Mouse (Mus musculus): Measurements from ENCODE around the gene Pik3r2. TPM values are rescaled to one million over a fixed set of nuclear protein-coding genes. Genes with fewer than 3 reads are reported as not detected.
"Not testable (repeated sequence)": the region's sequence is repeated elsewhere in the genome, so short reads cannot be mapped to it uniquely, and the experiment has no call there.

Pik3r2 gene
- polyA plus RNA-seq (2016; fragmentation: Nextera tagmentation; extraction: Ambion mirVana) = 73.4 and 74.6 TPM in 2 replicates

DNA sequence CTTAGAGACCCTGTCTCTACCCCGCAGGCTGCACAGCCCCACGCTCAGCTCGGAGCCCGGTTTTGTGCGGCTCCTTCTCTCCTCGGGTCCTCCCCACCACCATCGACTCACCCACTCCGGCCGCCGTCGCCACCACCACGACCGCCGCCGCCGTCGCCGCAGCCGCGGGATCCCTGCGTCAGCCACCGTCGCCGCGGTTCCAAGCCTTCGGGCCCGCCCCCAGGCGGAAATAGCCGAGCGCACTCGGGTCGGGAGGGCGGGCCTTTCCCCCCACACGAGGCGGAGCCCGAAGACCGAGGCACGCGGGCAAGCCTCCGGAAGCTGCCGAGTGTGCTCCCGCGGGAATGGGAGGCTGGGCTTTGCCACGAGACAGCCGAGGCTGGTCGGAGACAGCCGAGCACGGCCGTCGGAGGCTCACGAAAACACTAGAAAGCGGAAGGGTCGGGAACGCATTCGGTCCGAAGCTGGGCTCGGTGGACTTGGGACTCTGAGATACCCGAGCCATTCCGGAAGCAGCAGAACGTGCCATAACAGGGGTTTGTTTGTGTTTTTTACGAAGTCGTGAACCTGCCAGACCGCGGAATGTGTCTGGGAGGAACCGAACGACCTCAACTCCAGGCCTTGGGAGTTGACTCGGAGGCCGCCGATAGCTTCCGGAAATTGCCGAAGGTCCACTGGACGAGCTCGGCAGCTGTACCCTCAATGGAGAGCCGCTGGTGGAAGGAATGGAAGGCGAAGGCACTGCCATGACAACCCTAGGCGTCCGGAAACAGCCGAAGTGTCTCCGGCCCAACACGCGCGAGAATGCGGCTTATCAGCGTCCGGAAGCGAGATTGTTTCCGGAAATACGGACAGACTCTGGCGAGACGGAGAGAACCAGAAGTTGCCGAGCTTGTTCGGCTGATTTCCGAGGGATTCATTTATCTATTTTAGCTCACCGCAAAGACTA is at the start of gene Pik3r2:
TSS of gene Pik3r2 (minus strand) at position 218 of the 949 bp plus-strand sequence.
- Histone ChIP-seq H3K4me1 (peaks cover 38% of the 10 kb centered on the region), H3K4me3 (peak within 1 kb of the TSS; percentile 81)

DNA sequence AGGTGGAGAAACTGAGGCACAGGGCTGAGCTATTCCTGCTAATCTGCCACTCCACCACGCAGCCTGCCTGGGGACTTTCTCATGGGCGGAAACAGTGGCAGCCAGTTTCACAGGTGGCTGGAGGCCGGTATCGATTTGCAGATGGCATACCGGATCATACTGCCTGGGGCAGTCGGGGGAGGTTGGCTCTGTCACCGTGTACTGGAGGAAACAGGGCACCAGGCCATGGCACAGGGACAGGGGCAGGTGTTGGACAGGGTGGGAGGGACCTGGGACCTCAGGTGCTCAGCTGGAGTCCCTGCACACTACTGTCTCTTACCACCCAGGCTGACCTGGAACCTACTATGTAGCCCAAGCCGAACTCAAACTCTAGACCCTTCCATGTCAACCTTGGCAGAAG is 49.3 kb upstream of the Pik3r2 start:
- Histone ChIP-seq H3K9ac (replicated peaks) (no peak overlapping the region), H3K4me2 (replicated peaks) (no peak overlapping the region), H3K9me3 (no peaks in the 10 kb centered on the region), H3K4me1 (no peaks in the 10 kb centered on the region), H3K36me3 (no peaks in the 10 kb centered on the region), H3K4me3 (no peak overlapping the region), H3K27ac (replicated peaks) (no peak overlapping the region), H3K27me3 (peaks cover 17% of the 10 kb centered on the region)
- 86% methylated on average over 8 of the region's 8 CpGs for WGBS
- ATAC-seq (ENCODE audit: low FRiP score, low read depth) = no peak

More for the DNA sequence above, at the start of gene Pik3r2:
- Histone ChIP-seq H3K36me3 (peaks cover 66% of the 10 kb centered on the region), H3K9me3 (no peaks in the 10 kb centered on the region), H3K4me2 (replicated peaks) (peak within 1 kb of the TSS; percentile 91), H3K27me3 (no peaks in the 10 kb centered on the region), H3K27ac (replicated peaks) (peak within 1 kb of the TSS; percentile 97), H3K9ac (replicated peaks) (peak within 1 kb of the TSS; percentile 96)
- peak; percentile 92 for ATAC-seq (ENCODE audit: low FRiP score, low read depth)
- WGBS = under 1% methylated on average over 94 of the region's 94 CpGs

DNA sequence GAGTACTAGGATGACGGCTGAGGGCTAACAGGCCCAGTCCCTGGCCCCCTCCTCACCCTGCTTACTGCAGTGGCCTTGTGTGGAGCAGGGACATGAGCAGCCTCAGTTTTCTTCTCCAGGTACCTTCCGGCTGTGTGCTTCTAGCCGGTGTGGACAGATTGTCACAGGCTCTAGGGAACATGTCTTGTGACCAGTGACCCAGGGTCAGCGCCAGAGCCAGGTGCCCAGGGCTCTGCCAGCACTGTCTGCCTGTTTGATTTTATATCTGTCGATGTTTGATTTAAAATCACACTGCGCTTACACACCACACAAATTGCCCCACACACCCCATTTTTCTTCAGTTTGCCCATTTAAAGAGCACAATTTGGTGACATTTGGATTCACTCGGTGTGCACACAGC is 47.3 kb upstream of the Pik3r2 start:
- H3K9ac ChIP-seq (replicated peaks) = no peak overlapping the region
- H3K4me1 ChIP-seq = no peaks in the 10 kb centered on the region
- H3K4me2 ChIP-seq (replicated peaks) = no peak overlapping the region
- 86% methylated on average over 7 of the region's 7 CpGs for WGBS
- peaks cover 37% of the 10 kb centered on the region for H3K27me3 ChIP-seq
- ATAC-seq (ENCODE audit: low FRiP score, low read depth) = no peak
- H3K27ac ChIP-seq (replicated peaks) = no peak overlapping the region
- no peak overlapping the region for H3K4me3 ChIP-seq
- no peaks in the 10 kb centered on the region for H3K36me3 ChIP-seq
- H3K9me3 ChIP-seq = peaks cover 1% of the 10 kb centered on the region; the same call in 1 of the 2 replicates

DNA sequence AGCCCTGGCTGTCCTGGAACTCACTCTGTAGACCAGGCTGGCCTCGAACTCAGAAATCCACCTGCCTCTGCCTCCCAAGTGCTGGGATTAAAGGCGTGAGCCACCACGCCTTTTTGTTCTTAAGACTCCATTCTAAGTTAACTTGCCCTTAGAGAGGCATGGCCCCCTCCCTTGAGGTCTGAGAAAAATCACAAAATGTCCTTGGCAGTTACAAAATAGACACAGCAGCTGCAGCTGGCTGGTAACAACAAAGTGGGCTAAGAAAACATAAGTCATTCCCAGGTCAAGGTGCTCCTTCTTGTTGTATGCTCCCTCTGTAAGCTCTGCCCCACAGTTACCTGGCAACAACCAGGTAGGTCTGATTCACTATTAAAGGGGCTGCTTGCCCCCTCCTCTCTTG is 46.1 kb upstream of the Pik3r2 start:
- not testable (repeated sequence) for H3K4me2 ChIP-seq (replicated peaks); H3K4me1 ChIP-seq; H3K36me3 ChIP-seq; H3K27ac ChIP-seq (replicated peaks); ATAC-seq (ENCODE audit: low FRiP score, low read depth); H3K9me3 ChIP-seq; H3K9ac ChIP-seq (replicated peaks); H3K4me3 ChIP-seq
- WGBS = 79% methylated on average over 3 of the region's 3 CpGs
- H3K27me3 ChIP-seq = peaks cover 41% of the 10 kb centered on the region

DNA sequence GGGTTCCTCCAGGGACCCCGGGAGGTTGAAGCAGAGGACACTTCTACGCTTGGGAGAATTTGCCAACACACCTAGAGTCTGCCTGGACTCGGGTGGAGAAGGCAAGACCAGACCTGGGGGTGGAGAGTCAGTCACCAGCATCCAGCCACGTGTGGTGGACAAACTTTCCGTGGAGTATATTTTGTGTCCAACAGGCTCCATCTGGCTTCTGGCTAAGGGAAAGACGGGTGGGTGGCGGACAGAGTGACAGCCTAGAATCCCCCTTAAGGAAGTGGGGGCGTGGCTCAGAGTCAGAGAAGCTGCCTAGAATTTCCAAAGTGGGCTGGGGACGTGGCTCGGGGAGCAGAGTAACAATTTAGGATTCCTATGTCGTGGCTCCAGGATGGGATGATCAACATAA is 45.5 kb upstream of the Pik3r2 start:
- Histone ChIP-seq H3K4me2 (replicated peaks) (no peak overlapping the region), H3K4me1 (peaks cover 2% of the 10 kb centered on the region; the same call in 1 of the 2 replicates), H3K27ac (replicated peaks) (no peak overlapping the region), H3K9me3 (peaks cover 6% of the 10 kb centered on the region; the same call in 1 of the 2 replicates), H3K27me3 (peaks cover 46% of the 10 kb centered on the region), H3K9ac (replicated peaks) (no peak overlapping the region), H3K4me3 (no peak overlapping the region), H3K36me3 (no peaks in the 10 kb centered on the region)
- 56% methylated on average over 11 of the region's 11 CpGs for WGBS
- no peak for ATAC-seq (ENCODE audit: low FRiP score, low read depth)

DNA sequence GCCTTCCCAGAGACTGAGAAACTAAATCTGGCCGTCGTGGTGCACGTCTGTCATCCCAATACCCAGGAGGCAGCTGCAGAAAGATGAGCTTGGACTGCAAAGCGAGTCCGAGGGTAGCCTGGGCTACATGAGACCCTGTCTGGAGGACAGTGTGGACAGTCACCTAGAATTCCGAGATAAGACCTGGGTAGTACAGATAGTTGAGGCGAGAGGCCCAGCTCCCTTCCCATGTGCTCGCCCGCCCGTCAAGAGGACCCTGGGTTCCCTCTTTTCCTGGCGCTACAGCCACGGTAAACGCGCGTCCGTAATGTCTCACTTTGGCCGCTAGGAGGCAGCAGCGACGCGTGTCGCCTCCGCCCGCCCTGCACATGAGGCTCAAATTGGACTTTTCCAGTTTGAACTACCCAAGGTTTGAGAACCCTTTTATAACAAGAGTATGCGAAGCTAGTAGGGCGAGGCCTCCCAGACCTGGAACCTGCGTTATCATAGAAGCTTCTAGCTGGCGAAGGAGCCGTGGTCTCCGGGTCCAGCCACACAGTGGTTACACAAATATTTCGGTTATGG is 45.0 kb upstream of the Pik3r2 start:
- Histone ChIP-seq H3K9ac (replicated peaks) (no peak overlapping the region), H3K4me2 (replicated peaks) (no peak overlapping the region), H3K9me3 (peaks cover 6% of the 10 kb centered on the region; the same call in 1 of the 2 replicates), H3K27me3 (peaks cover 51% of the 10 kb centered on the region), H3K36me3 (no peaks in the 10 kb centered on the region), H3K4me3 (no peak overlapping the region), H3K4me1 (peaks cover 7% of the 10 kb centered on the region), H3K27ac (replicated peaks) (no peak overlapping the region)
- 15% methylated on average over 30 of the region's 30 CpGs for WGBS
- ATAC-seq (ENCODE audit: low FRiP score, low read depth) = peak; percentile 39

DNA sequence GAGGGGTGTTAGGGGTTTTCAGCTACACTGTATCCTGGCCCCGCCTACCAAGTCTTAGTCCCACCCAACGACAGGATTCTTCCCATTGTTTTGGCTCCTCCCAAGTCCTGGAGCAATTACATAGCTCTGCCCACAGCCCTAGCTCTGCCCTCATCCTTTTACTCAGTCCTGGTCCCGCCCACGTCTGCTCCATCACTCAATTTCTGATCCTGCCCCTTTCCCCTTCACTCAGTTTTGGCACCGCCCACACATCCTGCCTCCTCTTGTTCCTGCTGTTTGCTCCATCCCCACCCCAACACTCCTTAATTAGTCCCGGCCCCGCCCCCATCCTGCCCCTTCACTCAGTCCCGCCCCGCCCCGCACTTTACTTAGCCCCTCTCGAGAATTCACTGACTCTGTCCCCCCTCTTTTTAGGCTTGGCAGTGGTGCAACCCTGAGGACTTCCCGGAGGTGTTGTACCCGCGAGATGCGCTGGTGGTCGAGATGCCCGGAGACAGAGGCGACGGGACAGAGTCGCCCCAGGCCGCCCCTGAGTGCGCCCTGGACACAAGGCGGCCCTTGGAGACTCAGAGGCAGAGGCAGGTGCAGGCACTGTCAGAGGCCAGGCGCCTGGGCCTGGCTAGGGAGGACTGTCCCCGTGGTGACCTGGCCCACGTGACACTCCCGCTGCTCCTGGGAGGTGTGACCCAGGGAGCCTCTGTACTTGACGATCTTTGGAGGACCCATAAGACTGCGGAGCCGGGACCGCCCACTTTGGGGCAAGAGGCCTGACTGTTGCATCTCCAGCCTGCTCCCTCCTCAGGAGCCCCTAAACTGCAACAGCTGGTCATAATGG is 43.8 kb upstream of the Pik3r2 start:
- no peak overlapping the region for H3K4me3 ChIP-seq
- no peak overlapping the region; the same call in 1 of the 2 replicates for H3K4me2 ChIP-seq (replicated peaks)
- no peaks in the 10 kb centered on the region for H3K36me3 ChIP-seq
- H3K27me3 ChIP-seq = peaks cover 62% of the 10 kb centered on the region
- peaks cover 7% of the 10 kb centered on the region for H3K4me1 ChIP-seq
- no peak overlapping the region for H3K27ac ChIP-seq (replicated peaks)
- 2% methylated on average over 31 of the region's 31 CpGs for WGBS
- no peak overlapping the region for H3K9ac ChIP-seq (replicated peaks)
- peaks cover 6% of the 10 kb centered on the region; the same call in 1 of the 2 replicates for H3K9me3 ChIP-seq
- ATAC-seq (ENCODE audit: low FRiP score, low read depth) = peak; percentile 70

DNA sequence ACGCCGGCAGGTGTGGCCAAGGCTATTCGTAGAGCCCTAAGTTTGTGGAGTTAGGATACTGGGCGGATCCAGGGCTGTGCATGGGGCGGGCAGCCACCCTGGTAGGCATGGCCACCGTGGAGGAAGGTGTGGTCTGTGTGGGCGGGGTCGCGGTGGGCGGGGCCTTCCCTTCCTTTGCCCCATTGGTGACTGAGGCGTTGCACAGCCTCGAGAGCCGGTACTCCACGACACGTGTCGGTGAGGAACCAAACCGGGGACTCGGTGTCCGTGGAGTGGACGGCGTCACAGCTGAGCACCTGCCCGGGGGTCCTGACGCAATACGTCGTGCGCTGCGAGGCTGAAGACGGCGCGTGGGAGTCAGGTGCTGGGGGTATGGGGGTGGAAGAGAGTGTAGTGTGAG is 40.2 kb upstream of the Pik3r2 start:
- peaks cover 81% of the 10 kb centered on the region for H3K27me3 ChIP-seq
- peak overlapping the region; percentile 28 for H3K4me2 ChIP-seq (replicated peaks)
- H3K4me1 ChIP-seq = peaks cover 7% of the 10 kb centered on the region
- WGBS = 10% methylated on average over 30 of the region's 30 CpGs
- H3K4me3 ChIP-seq = peak overlapping the region; percentile 15
- 0 out of 2 replicates have a peak overlapping the region, but pooled peaks have one; percentile 15 for H3K9ac ChIP-seq (replicated peaks)
- no peaks in the 10 kb centered on the region for H3K36me3 ChIP-seq
- H3K27ac ChIP-seq (replicated peaks) = no peak overlapping the region
- H3K9me3 ChIP-seq = peaks cover 6% of the 10 kb centered on the region; the same call in 1 of the 2 replicates
- no peak for ATAC-seq (ENCODE audit: low FRiP score, low read depth)

DNA sequence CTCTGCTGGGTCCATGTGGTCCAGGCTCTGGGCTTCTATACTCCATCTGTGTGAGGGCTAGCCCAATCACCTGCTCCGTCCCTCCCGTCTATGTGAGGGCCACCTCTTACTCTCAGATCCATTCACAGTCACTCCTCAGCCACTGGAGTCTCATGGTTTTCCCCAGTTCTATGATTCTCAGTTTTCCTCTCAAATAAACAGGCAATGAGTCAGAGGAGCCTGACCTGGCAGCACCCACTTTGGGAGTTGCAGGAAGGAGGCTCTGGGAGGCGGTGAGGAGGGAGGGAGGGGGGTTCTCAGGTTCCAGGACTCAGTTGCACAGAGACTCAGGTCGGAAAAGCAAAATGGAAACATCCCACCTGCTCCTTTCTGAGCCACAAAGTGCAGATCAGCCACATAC is 36.4 kb upstream of the Pik3r2 start:
- H3K27me3 ChIP-seq = peaks cover 70% of the 10 kb centered on the region
- no peak overlapping the region for H3K9ac ChIP-seq (replicated peaks)
- no peaks in the 10 kb centered on the region for H3K9me3 ChIP-seq
- no peak for ATAC-seq (ENCODE audit: low FRiP score, low read depth)
- no peak overlapping the region for H3K4me2 ChIP-seq (replicated peaks)
- no peaks in the 10 kb centered on the region for H3K36me3 ChIP-seq
- H3K27ac ChIP-seq (replicated peaks) = no peak overlapping the region
- 75% methylated on average over 4 of the region's 4 CpGs for WGBS
- no peak overlapping the region for H3K4me3 ChIP-seq
- H3K4me1 ChIP-seq = peaks cover 7% of the 10 kb centered on the region

DNA sequence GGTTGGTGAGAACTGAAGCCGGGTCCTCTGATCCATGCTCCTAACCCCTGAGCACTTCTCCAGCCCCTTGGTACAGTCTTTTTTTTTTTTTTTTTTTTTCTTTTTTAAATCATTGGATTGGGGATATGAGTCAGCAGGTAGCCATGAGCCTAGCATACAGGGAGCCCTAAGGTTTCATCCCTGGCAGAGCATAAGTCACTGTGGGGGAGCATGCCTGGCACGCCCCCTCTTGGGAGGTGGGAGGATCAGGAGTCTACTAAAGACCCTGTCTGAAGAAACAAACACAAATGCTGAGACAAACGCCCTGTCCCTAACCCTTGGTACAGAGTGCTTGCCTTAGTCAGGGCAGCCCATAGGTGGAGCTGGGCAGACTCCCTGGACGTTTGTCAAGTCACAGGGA is 35.5 kb upstream of the Pik3r2 start:
- WGBS = 43% methylated on average over 4 of the region's 4 CpGs
- H3K4me1 ChIP-seq = peaks cover 6% of the 10 kb centered on the region
- no peak overlapping the region for H3K4me3 ChIP-seq
- H3K9ac ChIP-seq (replicated peaks) = no peak overlapping the region
- peaks cover 72% of the 10 kb centered on the region for H3K27me3 ChIP-seq
- no peaks in the 10 kb centered on the region for H3K36me3 ChIP-seq
- H3K27ac ChIP-seq (replicated peaks) = no peak overlapping the region
- no peak overlapping the region for H3K4me2 ChIP-seq (replicated peaks)
- no peak for ATAC-seq (ENCODE audit: low FRiP score, low read depth)
- H3K9me3 ChIP-seq = no peaks in the 10 kb centered on the region

DNA sequence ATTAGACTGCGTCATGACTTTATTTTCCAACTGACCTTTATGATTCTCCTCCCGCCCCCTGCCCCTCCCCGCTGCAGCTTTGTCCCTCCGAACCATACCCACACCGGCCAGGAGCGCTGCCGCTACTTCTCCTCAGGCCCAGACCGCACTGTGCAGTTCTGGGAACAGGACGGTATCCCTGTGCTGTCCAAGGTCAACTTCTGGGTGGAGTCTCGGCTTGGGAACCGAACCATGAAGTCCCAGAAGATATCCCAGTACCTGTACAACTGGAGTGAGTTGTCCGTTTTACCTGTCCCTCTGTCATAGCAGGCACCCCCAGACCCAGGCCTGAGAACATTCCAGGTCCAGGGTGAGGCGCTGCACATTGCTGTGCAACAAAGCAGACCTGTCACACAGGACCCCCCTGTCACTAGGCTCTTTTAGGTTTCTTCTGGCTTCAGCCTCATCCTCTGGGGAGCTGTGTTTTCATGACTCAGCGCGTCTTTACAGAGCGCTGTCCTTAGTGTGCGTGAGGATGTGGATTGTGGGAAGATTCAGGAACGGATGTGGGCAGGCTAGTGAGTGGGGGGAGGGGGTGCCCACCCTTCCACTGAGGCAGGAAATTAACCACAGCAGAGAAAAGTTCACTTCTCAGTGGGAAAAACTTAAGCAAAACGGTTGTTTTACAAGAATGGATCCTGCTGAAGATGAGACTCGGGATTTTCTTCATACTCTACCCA is 34.6 kb upstream of the Pik3r2 start:
- Histone ChIP-seq H3K4me2 (replicated peaks) (no peak overlapping the region), H3K27me3 (peaks cover 72% of the 10 kb centered on the region), H3K27ac (replicated peaks) (no peak overlapping the region), H3K9me3 (no peaks in the 10 kb centered on the region), H3K9ac (replicated peaks) (no peak overlapping the region), H3K4me3 (no peak overlapping the region), H3K36me3 (no peaks in the 10 kb centered on the region), H3K4me1 (no peaks in the 10 kb centered on the region)
- WGBS = 77% methylated on average over 20 of the region's 20 CpGs
- no peak for ATAC-seq (ENCODE audit: low FRiP score, low read depth)

Measured in midbrain, embryonic 12.5 days (tissue).